Comparison of ENCODE assay signal across 33 mouse cellular contexts in genomic region chr3:85820839-85821548, GRCm38 (mm10). TPM values are rescaled to one million over a fixed set of nuclear protein-coding genes. Genes with fewer than 3 reads are reported as not detected.
A peak's percentile ranks its signal among the peaks of the same experiment; 100 is the strongest.
DNase-seq lines count a peak whose midpoint lies in the region; ATAC-seq lines count a peak whose summit lies in the region.
"Had no signal": no experiment of that assay in that cellular context is flagged by ENCODE, and none has a peak within 500 bp of the region (broad histone marks: within the 10 kb centered on the region; RNA-seq: fewer than 3 reads in every experiment).

No protein-coding gene starts in this region.

- H3K27me3 ChIP-seq in forebrain, embryonic 14.5 days (replicated peaks; ENCODE audit: control insufficient read depth, insufficient read depth, low read length): no peaks in the 10 kb centered on the region
- H3K27me3 ChIP-seq in forebrain, embryonic 10.5 days (ENCODE audit: poor library complexity, severe bottlenecking): no peaks in the 10 kb centered on the region
- H3K27me3 ChIP-seq in hindbrain, embryonic 14.5 days (ENCODE audit: control insufficient read depth, insufficient read depth, low read length): no peaks in the 10 kb centered on the region
- no peaks in the 10 kb centered on the region for H3K27me3 ChIP-seq in hindbrain, embryonic 11.5 days (ENCODE audit: control insufficient read depth, insufficient read depth, low read length)
- H3K27me3 ChIP-seq in neural tube, embryonic 13.5 days: no peaks in the 10 kb centered on the region
- H3K27me3 ChIP-seq: CH12.LX; embryonic facial prominence, embryonic 15.5 days; liver, embryonic 15.5 days; midbrain, embryonic 12.5 days had no signal

- no peaks in the 10 kb centered on the region for H3K9me3 ChIP-seq in forebrain, embryonic 14.5 days (replicated peaks; ENCODE audit: control insufficient read depth, low read length)
- no peaks in the 10 kb centered on the region for H3K9me3 ChIP-seq in forebrain, embryonic 10.5 days
- H3K9me3 ChIP-seq in hindbrain, embryonic 14.5 days (ENCODE audit: control insufficient read depth, low read length): no peaks in the 10 kb centered on the region
- H3K9me3 ChIP-seq in hindbrain, embryonic 11.5 days (ENCODE audit: control insufficient read depth, low read length): no peaks in the 10 kb centered on the region
- H3K9me3 ChIP-seq in neural tube, embryonic 13.5 days: no peaks in the 10 kb centered on the region
- H3K9me3 ChIP-seq: embryonic facial prominence, embryonic 10.5 days; embryonic facial prominence, embryonic 15.5 days; limb, embryonic 12.5 days; liver, embryonic 15.5 days; midbrain, embryonic 12.5 days had no signal

- DNase-seq in forebrain, embryonic 14.5 days (ENCODE audit: low spot score): peak; percentile 16
- DNase-seq in forebrain, embryonic 10.5 days (ENCODE audit: extremely low spot score, low spot score): no peak
- peak; percentile 28 for DNase-seq in hindbrain, embryonic 14.5 days (ENCODE audit: low spot score)
- DNase-seq in hindbrain, embryonic 11.5 days (ENCODE audit: low spot score): no peak
- no peak for DNase-seq in neural tube, embryonic 10.5 days (ENCODE audit: extremely low spot score, low spot score)
- DNase-seq in adrenal gland, postnatal 10 days: no peak
- DNase-seq in ovary, postnatal 10 days (ENCODE audit: low spot score): no peak
- DNase-seq: adrenal gland, adult 2 months; cerebellum, adult 8-10 months; cerebellum, postnatal 25 days; gastrocnemius, adult 2 months; gastrocnemius, postnatal 36 days; heart, adult 18-20 months; heart, postnatal 36 days; kidney, adult 9 months; lung, embryonic 14.5 days; lung, postnatal 14 days; right cerebral cortex, postnatal 4 days; thymus, adult 18-20 months; thymus, postnatal 36 days had no signal

- no peak for ATAC-seq in forebrain, embryonic 14.5 days
- ATAC-seq in hindbrain, embryonic 14.5 days (ENCODE audit: low FRiP score): no peak
- no peak for ATAC-seq in hindbrain, embryonic 11.5 days (ENCODE audit: low FRiP score)
- no peak for ATAC-seq in neural tube, embryonic 13.5 days (ENCODE audit: low read depth)
- ATAC-seq: activated CD4-positive, CD25-positive, alpha-beta regulatory T cell, adult 4 months; intestine, postnatal 0 days had no signal

- H3K9ac ChIP-seq in forebrain, embryonic 14.5 days (ENCODE audit: low read length): no peak overlapping the region
- H3K9ac ChIP-seq in hindbrain, embryonic 14.5 days: no peak overlapping the region
- H3K9ac ChIP-seq in hindbrain, embryonic 11.5 days (ENCODE audit: low read depth, low read length): no peak overlapping the region
- no peak overlapping the region for H3K9ac ChIP-seq in neural tube, embryonic 13.5 days
- H3K9ac ChIP-seq: embryonic facial prominence, embryonic 15.5 days; limb, embryonic 12.5 days; liver, embryonic 15.5 days; lung, embryonic 14.5 days; midbrain, embryonic 12.5 days had no signal

- 78% methylated on average over 15 of the region's 15 CpGs for WGBS in forebrain, embryonic 14.5 days
- WGBS in forebrain, embryonic 10.5 days: 91% methylated on average over 15 of the region's 15 CpGs
- 56% methylated on average over 15 of the region's 15 CpGs for WGBS in hindbrain, embryonic 14.5 days
- WGBS in hindbrain, embryonic 11.5 days: 79% methylated on average over 15 of the region's 15 CpGs
- 56% methylated on average over 15 of the region's 15 CpGs for WGBS in neural tube, embryonic 13.5 days

- no peak overlapping the region for H3K4me2 ChIP-seq in forebrain, embryonic 14.5 days (ENCODE audit: low read length)
- 0 out of 2 replicates have a peak overlapping the region, but pooled peaks have one; percentile 6 for H3K4me2 ChIP-seq in hindbrain, embryonic 14.5 days (replicated peaks)
- H3K4me2 ChIP-seq in hindbrain, embryonic 11.5 days (replicated peaks; ENCODE audit: low read depth, low read length): no peak overlapping the region
- no peak overlapping the region for H3K4me2 ChIP-seq in neural tube, embryonic 13.5 days
- H3K4me2 ChIP-seq: embryonic facial prominence, embryonic 15.5 days; heart, embryonic 11.5 days; limb, embryonic 12.5 days; liver, embryonic 15.5 days; lung, embryonic 14.5 days; midbrain, embryonic 12.5 days had no signal

- no peak overlapping the region for H3K4me3 ChIP-seq in forebrain, embryonic 14.5 days (ENCODE audit: low read depth, low read length)
- H3K4me3 ChIP-seq in forebrain, embryonic 10.5 days: no peak overlapping the region
- no peak overlapping the region for H3K4me3 ChIP-seq in hindbrain, embryonic 14.5 days (replicated peaks; ENCODE audit: low read length)
- H3K4me3 ChIP-seq in hindbrain, embryonic 11.5 days (ENCODE audit: low read depth, low read length): no peak overlapping the region
- H3K4me3 ChIP-seq in neural tube, embryonic 13.5 days: no peak overlapping the region
- H3K4me3 ChIP-seq: embryonic facial prominence, embryonic 10.5 days; embryonic facial prominence, embryonic 15.5 days; gastrocnemius, adult 2 months; limb, embryonic 12.5 days; liver, embryonic 15.5 days; midbrain, embryonic 12.5 days; myocyte had no signal

- H3K36me3 ChIP-seq in forebrain, embryonic 14.5 days (ENCODE audit: control insufficient read depth, insufficient read depth, low read length): no peaks in the 10 kb centered on the region
- no peaks in the 10 kb centered on the region for H3K36me3 ChIP-seq in forebrain, embryonic 10.5 days (replicated peaks)
- H3K36me3 ChIP-seq in hindbrain, embryonic 14.5 days (replicated peaks; ENCODE audit: control insufficient read depth, insufficient read depth): no peaks in the 10 kb centered on the region
- no peaks in the 10 kb centered on the region for H3K36me3 ChIP-seq in hindbrain, embryonic 11.5 days (ENCODE audit: control insufficient read depth, insufficient read depth, low read length)
- H3K36me3 ChIP-seq in neural tube, embryonic 13.5 days: no peaks in the 10 kb centered on the region
- H3K36me3 ChIP-seq: embryonic facial prominence, embryonic 10.5 days; embryonic facial prominence, embryonic 15.5 days; limb, embryonic 12.5 days; liver, embryonic 15.5 days; midbrain, embryonic 12.5 days had no signal

- no peaks in the 10 kb centered on the region for H3K4me1 ChIP-seq in forebrain, embryonic 14.5 days (ENCODE audit: control insufficient read depth, insufficient read depth, low read length)
- no peaks in the 10 kb centered on the region for H3K4me1 ChIP-seq in forebrain, embryonic 10.5 days
- no peaks in the 10 kb centered on the region; the same call in 1 of the 2 replicates for H3K4me1 ChIP-seq in hindbrain, embryonic 14.5 days (replicated peaks; ENCODE audit: control insufficient read depth, insufficient read depth, low read length)
- H3K4me1 ChIP-seq in hindbrain, embryonic 11.5 days (replicated peaks; ENCODE audit: control insufficient read depth, insufficient read depth, low read length): no peaks in the 10 kb centered on the region
- no peaks in the 10 kb centered on the region for H3K4me1 ChIP-seq in neural tube, embryonic 13.5 days (replicated peaks)
- H3K4me1 ChIP-seq: embryonic facial prominence, embryonic 15.5 days; liver, embryonic 15.5 days; midbrain, embryonic 12.5 days had no signal

- 0 out of 2 replicates have a peak overlapping the region, but pooled peaks have one; percentile 21 for H3K27ac ChIP-seq in forebrain, embryonic 14.5 days (ENCODE audit: low read depth, low read length)
- no peak overlapping the region for H3K27ac ChIP-seq in forebrain, embryonic 10.5 days
- H3K27ac ChIP-seq in hindbrain, embryonic 14.5 days: peak overlapping the region; percentile 32; the same call in 1 of the 2 replicates
- H3K27ac ChIP-seq in hindbrain, embryonic 11.5 days (ENCODE audit: low read depth, low read length): no peak overlapping the region
- 0 out of 2 replicates have a peak overlapping the region, but pooled peaks have one; percentile 20 for H3K27ac ChIP-seq in neural tube, embryonic 13.5 days (replicated peaks)
- H3K27ac ChIP-seq: embryonic facial prominence, embryonic 10.5 days; embryonic facial prominence, embryonic 15.5 days; gastrocnemius, adult 2 months; limb, embryonic 12.5 days; liver, embryonic 15.5 days; midbrain, embryonic 12.5 days; stomach, postnatal 0 days had no signal

RNA-seq across cellular contexts. Expression of gene Fam160a1, which starts 3.9 kb away (rescaled TPM):
- polyA plus RNA-seq in forebrain, embryonic 14.5 days (2014; fragmentation: Nextera tagmentation; extraction: Ambion mirVana): 0.51 and 0.99 TPM in 2 replicates
- polyA plus RNA-seq in forebrain, embryonic 10.5 days (2016; fragmentation: Nextera tagmentation; extraction: Ambion mirVana): 0.40 and 0.49 TPM in 2 replicates
- polyA plus RNA-seq in hindbrain, embryonic 14.5 days (2014; fragmentation: Nextera tagmentation; extraction: Ambion mirVana): 0.37 and 0.51 TPM in 2 replicates
- 0.60 and 0.73 TPM in 2 replicates for polyA plus RNA-seq in hindbrain, embryonic 11.5 days (2014; fragmentation: Nextera tagmentation; extraction: Ambion mirVana)
- 0.21 and 0.39 TPM in 2 replicates for polyA plus RNA-seq in neural tube, embryonic 13.5 days (2015; fragmentation: Nextera tagmentation; extraction: Ambion mirVana)
- 1 to 10 TPM; 6.1 to 9.4 TPM for total RNA-seq in adrenal gland, postnatal 10 days (2021)
- total RNA-seq: megakaryocyte progenitor cell, adult 5-6 weeks had no signal

Comparison
In these comparisons a context has a peak if more than half of its experiments do, and no peak if none do; other contexts are left out.
1. DNase-seq: peak in forebrain, embryonic 14.5 days (single experiment) and hindbrain, embryonic 14.5 days (single experiment); none in forebrain, embryonic 10.5 days (single experiment), hindbrain, embryonic 11.5 days (single experiment), neural tube, embryonic 10.5 days (single experiment), adrenal gland, postnatal 10 days (single experiment) and ovary, postnatal 10 days (single experiment).
2. H3K27ac ChIP-seq: peak in forebrain, embryonic 14.5 days (single experiment), hindbrain, embryonic 14.5 days (single experiment) and neural tube, embryonic 13.5 days (single experiment); none in forebrain, embryonic 10.5 days (single experiment) and hindbrain, embryonic 11.5 days (single experiment).